Comparison of ENCODE assay signal across 8 mouse cellular contexts in the genomic region with DNA sequence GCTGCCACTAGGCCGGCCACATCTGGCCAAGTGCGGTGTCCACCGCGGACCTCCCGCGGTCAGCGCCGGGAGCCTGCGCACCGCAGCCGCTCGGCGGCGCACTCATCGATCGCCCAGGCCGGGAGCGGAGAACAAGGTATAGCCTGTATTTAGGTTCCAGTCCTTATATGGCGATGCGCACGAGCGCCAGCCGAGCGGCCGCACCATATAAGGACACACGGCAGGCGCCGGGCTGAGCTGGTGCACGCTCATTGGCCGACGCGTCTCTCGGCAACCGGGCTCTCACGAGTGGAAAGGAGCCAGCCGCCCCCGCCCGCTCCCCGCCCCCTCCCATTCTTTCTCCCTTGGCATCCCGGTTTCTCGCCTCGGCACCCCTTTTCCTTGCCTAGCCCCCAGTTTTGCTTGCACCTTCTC. TPM values are rescaled to one million over a fixed set of nuclear protein-coding genes. Genes with fewer than 3 reads are reported as not detected.
DNase-seq lines count a peak whose midpoint lies in the region; ATAC-seq and TF ChIP-seq lines count a peak whose summit lies in the region.

No protein-coding gene starts in this region.

- under 1% methylated on average over 41 of the region's 42 CpGs for WGBS in forebrain, embryonic 13.5 days
- WGBS in hindbrain, embryonic 10.5 days, result under 1% methylated on average over 42 of the region's 42 CpGs

- peak overlapping the region; percentile 61 for H3K9ac ChIP-seq in forebrain, embryonic 13.5 days

- peak overlapping the region; percentile 95 for H3K4me2 ChIP-seq in forebrain, embryonic 13.5 days

- peaks cover 98% of the 10 kb centered on the region for H3K27me3 ChIP-seq in E14TG2a.4 (ENCODE audit: insufficient read depth, low read length)
- H3K27me3 ChIP-seq in forebrain, embryonic 13.5 days, result peaks cover 78% of the 10 kb centered on the region
- H3K27me3 ChIP-seq in hindbrain, embryonic 10.5 days (ENCODE audit: insufficient read depth, poor library complexity, severe bottlenecking), result peaks cover 100% of the 10 kb centered on the region

- peaks cover 62% of the 10 kb centered on the region for H3K4me1 ChIP-seq in E14TG2a.4 (replicated peaks; ENCODE audit: low read depth, low read length)
- H3K4me1 ChIP-seq in forebrain, embryonic 13.5 days, result peaks cover 59% of the 10 kb centered on the region
- peaks cover 73% of the 10 kb centered on the region for H3K4me1 ChIP-seq in hindbrain, embryonic 10.5 days (replicated peaks)

- ATAC-seq in forebrain, embryonic 13.5 days, result peak; percentile 95

- no peaks in the 10 kb centered on the region for H3K36me3 ChIP-seq in E14TG2a.4 (ENCODE audit: insufficient read depth, low read length)
- no peaks in the 10 kb centered on the region for H3K36me3 ChIP-seq in forebrain, embryonic 13.5 days (ENCODE audit: poor library complexity, severe bottlenecking)
- no peaks in the 10 kb centered on the region for H3K36me3 ChIP-seq in hindbrain, embryonic 10.5 days

- TF ChIP-seq CTCF in E14TG2a.4 (conservative IDR thresholded peaks at IDR 0.05; ENCODE audit: low read length), result no peak

- H3K9me3 ChIP-seq in E14TG2a.4 (ENCODE audit: low read length), result no peaks in the 10 kb centered on the region; the same call in 1 of the 2 replicates
- H3K9me3 ChIP-seq in forebrain, embryonic 13.5 days (replicated peaks), result no peaks in the 10 kb centered on the region
- H3K9me3 ChIP-seq in hindbrain, embryonic 10.5 days, result no peaks in the 10 kb centered on the region

- peak overlapping the region; percentile 70 for H3K4me3 ChIP-seq in E14TG2a.4 (replicated peaks; ENCODE audit: low read length)
- peak overlapping the region; percentile 55 for H3K4me3 ChIP-seq in forebrain, embryonic 13.5 days
- peak overlapping the region; percentile 55 for H3K4me3 ChIP-seq in hindbrain, embryonic 10.5 days

- peak; percentile 87 for DNase-seq in adrenal gland, postnatal 14 days
- peak; percentile 92 for DNase-seq in hindbrain, embryonic 10.5 days (ENCODE audit: low spot score)
- peak; percentile 81 to 84 for DNase-seq in layer of hippocampus, postnatal 36 days
- peak; percentile 87 for DNase-seq in lung, postnatal 36 days
- peak; percentile 95 to 97 for DNase-seq in right cerebral cortex, postnatal 10 days (ENCODE audit: low spot score in 2 of 2)
- peak; percentile 85 for DNase-seq in yolk sac, embryonic 10.5 days (ENCODE audit: low spot score)

- H3K27ac ChIP-seq in forebrain, embryonic 13.5 days, result peak overlapping the region; percentile 95
- peak overlapping the region; percentile 90 for H3K27ac ChIP-seq in hindbrain, embryonic 10.5 days

RNA-seq across cellular contexts. Expression of a gene that starts 12.5 kb away (rescaled TPM):
- total RNA-seq in adrenal gland, postnatal 14 days (2021), result 13.1 and 16.7 TPM in 2 replicates
- polyA plus RNA-seq in forebrain, embryonic 13.5 days (2015; fragmentation: Nextera tagmentation; extraction: Ambion mirVana), result 9.8 and 12.3 TPM in 2 replicates
- polyA plus RNA-seq in hindbrain, embryonic 10.5 days (2016; fragmentation: Nextera tagmentation; extraction: Ambion mirVana), result 11.2 and 13.0 TPM in 2 replicates
- 10 to 100 TPM; 11.2 to 13.6 TPM for total RNA-seq in layer of hippocampus, postnatal 36 days (2021)

RNA-seq across cellular contexts. Expression of a gene that starts 30.5 kb away (rescaled TPM):
- 7.4 and 7.7 TPM in 2 replicates for total RNA-seq in adrenal gland, postnatal 14 days (2021)
- polyA plus RNA-seq in forebrain, embryonic 13.5 days (2015; fragmentation: Nextera tagmentation; extraction: Ambion mirVana), result 45.2 and 52.0 TPM in 2 replicates
- 86.6 and 112 TPM in 2 replicates for polyA plus RNA-seq in hindbrain, embryonic 10.5 days (2016; fragmentation: Nextera tagmentation; extraction: Ambion mirVana)
- 1 to 10 TPM; 4.0 to 4.4 TPM for total RNA-seq in layer of hippocampus, postnatal 36 days (2021)

RNA-seq across cellular contexts. Expression of a gene that starts 32.8 kb away (rescaled TPM):
- total RNA-seq in adrenal gland, postnatal 14 days (2021), result 105 and 156 TPM in 2 replicates
- polyA plus RNA-seq in forebrain, embryonic 13.5 days (2015; fragmentation: Nextera tagmentation; extraction: Ambion mirVana), result 10.2 and 11.5 TPM in 2 replicates
- 4.4 and 8.2 TPM in 2 replicates for polyA plus RNA-seq in hindbrain, embryonic 10.5 days (2016; fragmentation: Nextera tagmentation; extraction: Ambion mirVana)
- total RNA-seq in layer of hippocampus, postnatal 36 days (2021), result 10 to 100 TPM; 57.3 to 59.4 TPM

Comparison
In these comparisons a context has a peak if more than half of its experiments do, and no peak if none do; other contexts are left out.
1. Peak in every context shown above with its lines: DNase-seq, ATAC-seq, H3K4me3 ChIP-seq and H3K27ac ChIP-seq.